Mouse (Mus musculus): ENCODE measurements at regions not wholly inside any gene's neighbourhood (a gene's known extent, or its start where the extent isn't known, plus 50 kb on each side); places are given as distances from the start of the nearest gene placed in this dataset.

DNA sequence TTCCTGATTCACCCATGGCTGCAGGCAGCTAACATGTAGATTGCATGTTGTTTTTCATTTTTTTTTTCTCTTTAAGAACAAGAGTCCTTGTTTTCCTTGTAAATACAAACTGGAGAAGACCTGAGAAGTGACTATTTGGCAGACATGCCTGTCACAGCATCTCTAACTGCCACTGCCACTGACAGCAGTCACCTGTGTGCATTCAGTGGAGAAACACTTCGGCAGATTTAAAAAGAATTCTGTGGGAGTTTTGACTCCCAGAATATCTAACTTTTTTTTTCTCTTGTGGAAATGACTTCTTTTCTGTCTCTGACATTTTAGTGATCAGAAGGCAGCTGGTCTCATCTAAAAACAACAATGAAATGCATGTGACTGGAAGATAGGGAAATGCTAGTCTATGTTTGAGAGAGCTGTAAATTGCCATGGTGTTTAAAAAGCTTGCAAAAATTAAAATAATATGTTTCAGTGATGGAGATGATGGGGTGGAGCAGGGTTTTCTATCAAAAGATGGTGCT, 526.0 kb upstream of the Agtr1b start:
- DNase-seq, result no peak

DNA sequence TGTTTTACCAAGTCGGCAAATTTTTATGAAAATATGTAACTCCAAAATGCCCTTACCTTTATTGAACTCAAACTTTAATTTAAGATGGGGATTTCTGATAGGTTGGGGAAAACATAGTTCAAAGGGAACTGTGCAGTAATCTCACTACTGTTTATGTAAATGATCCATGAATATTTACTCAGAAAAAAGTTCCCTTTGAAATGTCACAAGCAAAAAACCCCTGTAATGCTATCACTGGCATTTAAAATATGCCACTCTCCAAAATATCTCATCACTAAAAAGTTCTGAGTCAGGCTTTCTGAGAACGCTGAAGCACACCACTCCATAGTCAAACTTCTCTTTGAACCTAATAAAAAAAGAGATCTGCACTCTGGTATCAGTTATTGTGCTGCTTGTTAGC, 497.3 kb upstream of the Agtr1b start:
- no peak for DNase-seq

DNA sequence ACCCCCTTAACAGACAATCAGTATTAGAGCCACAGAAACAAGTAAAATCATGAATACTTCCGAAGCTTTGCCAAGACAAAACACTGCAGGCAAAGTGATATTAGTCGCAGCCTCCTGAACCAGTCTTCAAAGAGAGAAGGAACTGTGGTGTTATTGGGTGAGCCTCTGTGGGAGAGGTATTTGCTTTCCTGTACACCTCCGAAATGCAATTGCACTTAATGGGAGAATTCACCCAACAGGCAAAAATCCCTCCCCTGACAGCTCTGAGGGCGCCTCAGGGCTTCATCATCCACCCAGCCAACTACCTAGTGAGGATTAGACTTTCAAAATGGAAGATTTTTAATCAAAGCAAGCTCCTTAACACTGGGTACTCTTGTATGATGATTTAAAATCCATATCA, 464.1 kb upstream of the Agtr1b start:
- no peak for DNase-seq

DNA sequence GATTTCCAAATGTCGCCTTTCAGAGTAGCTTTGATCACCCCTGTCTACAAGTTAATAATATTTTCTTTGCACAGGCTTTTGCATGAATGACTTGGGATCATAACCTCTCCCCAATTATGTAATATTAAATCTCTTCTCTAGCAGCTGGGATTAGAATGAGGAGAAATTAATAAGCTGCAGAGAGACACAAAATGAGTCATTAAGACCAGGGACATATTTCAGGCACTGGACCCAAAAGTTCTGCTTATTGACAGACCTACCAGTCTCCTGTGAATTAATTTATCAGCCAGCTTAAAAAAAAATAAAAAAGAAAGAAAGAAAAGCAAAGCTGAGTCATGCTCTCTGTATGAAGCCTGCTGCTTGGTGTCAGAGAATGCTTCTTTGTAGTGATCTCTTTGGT, 462.4 kb upstream of the Agtr1b start:
- DNase-seq, result no peak

DNA sequence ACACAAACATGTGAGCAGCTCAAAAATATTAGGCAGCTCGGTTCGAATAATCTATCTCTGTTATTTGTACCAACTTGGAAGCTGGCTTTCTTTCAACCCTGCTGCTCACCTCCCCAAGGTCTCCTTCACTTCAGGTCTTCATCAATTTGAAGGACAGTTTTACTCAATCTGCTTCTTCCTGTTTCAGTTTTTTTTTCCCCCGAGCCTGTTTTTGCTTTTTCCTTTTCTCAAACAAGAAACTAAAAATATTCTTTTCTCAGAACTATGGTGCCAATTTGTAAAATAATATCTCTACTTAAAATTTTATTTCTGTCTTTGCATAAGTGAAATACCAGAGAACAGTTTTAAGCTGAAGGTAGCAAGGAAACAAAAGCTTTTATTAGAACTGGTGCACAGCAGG, 461.8 kb upstream of the Agtr1b start:
- no peak for DNase-seq

DNA sequence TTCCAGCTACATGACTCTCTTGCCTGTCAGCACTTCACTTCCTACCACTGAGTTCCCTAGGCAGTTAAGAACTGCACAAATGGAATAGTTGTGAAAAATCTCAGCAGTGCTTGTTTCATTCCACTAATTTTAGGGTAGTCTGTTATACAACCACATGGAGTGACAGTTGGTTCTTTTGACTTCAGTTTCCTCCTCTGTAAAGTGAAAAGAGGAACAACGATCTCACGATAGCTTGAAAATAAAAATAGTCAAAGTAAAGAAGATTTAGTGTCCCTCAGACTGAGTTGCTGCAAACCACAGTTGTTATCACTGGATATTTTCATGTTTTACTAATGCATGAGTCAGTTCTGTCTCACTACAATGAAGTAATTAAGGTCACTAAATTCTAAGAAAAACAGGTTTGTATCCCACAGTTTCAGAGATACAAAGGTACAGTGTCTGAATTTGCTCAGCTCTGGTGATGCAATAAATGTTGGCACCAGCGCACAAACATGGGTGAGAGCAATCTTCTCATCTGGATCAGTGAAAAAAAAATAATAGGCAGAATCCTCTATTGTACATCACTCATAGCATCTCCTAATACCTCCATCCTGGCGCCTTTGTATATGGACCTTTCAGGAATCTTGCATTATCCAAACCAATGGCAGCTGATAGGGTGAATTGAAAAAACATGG, 458.8 kb upstream of the Agtr1b start:
- no peak for DNase-seq

DNA sequence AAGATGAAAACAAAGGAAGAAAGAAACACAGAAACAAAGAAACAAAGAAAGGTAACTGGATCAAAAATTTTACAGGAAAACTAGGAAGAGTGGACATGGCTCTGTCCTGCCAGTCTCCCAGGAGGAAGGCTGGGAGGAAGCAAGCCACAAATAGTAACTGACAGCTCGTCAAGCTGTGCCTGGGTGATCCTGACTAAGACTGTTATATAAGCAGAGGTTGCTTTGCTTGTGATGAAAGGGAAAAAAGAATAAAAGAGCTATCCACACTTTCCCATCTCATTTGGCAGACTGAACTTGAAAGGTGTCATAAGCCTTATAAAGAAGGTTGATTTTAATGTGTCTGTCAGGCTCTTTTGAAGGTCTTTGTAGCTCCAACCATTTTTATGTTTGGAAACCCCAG, 455.2 kb upstream of the Agtr1b start:
- peak; percentile 49 to 77 for DNase-seq

DNA sequence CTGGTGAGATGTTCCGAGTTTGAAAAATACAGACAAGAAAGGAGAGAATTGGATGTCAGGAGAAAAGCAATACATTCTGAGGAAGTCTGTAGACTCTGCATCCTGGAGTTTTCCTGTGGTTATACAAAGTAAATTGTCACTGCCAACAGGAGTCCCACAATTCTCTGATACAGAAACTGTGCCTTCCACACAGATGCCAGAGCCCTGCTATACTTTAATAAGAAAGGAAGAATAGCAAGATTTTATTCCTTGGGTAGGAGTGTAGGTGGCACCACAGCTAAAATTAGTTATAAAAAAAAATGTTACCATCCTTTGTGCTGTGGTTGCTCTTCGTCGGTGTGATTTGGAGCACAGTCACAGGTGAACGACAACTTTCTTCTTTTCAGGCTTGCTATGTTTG, 454.7 kb upstream of the Agtr1b start:
- DNase-seq, result no peak

DNA sequence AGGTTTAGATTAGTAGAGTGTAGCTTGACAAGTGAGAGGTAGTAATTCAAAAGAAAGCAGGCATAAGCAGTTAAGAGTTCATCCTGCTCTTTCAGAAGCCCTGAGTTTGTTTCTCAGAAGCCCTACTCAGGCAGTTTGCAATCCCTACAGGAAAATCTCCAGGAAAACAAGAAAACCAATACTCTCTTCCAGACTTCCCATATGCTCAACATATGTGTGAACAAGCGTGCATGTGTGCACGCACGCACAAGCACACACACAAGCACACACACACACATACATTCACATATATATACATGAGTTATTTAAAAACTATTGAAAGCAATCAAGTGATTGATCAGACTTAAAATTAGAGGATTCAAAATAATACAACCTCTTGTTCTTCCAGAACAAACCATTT, 453.1 kb upstream of the Agtr1b start:
- DNase-seq, result no peak

DNA sequence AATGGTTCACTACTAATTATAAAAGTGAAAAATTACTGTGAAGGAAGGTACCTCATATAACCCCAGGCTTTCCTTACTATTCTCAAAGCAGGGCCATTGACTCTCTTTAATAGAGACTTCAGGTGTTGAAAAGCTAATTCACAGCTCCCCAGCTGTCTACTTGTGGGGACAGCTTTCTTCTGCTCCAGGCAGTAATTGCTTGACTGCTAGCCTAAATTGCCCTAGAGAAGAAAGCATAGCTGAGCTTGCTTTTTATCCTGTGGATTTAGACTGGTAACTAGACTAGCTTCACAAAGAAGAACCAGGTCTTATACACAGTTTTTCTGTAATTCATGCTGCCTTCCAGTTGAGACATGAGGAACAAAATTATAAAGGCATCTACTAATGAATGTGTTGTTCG, 452.6 kb upstream of the Agtr1b start:
- no peak for DNase-seq

DNA sequence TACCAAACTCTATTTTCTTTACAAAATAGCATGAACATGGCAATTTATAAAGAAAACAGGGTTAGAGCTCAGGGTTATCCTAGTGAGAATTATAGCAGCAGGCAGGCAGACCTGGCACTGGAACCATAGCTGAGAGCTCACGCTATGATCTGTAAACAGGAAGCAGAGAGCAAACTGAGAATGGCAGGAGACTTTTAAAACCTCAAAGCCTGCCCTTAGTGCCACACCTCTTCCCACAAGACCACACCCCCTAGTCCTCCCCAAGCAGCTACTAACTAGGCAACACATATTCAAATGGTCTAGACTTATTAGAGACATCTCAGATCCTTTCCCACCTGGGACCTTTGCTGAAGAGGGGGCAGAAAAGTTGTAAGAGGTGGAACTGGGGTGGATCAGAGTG, 449.6 kb upstream of the Agtr1b start:
- no peak for DNase-seq

DNA sequence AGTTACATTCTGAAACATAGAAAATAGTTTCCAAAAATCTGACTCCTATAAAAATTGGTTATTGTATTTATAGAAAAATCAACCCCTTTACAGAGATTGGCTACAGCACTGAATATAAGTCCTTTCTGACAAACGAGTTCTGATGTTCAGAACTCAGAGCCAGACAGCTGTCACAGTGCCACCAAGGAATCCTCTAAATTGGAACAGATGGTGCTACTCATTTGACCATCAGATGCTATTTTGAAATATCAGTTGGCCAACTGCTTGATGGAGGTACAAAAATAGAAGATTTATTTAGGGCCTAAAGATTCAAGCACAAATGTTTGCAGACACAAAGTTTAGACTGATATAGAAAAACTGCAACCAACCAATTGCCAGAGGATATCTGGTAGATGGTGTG, 427.3 kb upstream of the Agtr1b start:
- peak; percentile 60 to 71 for DNase-seq

DNA sequence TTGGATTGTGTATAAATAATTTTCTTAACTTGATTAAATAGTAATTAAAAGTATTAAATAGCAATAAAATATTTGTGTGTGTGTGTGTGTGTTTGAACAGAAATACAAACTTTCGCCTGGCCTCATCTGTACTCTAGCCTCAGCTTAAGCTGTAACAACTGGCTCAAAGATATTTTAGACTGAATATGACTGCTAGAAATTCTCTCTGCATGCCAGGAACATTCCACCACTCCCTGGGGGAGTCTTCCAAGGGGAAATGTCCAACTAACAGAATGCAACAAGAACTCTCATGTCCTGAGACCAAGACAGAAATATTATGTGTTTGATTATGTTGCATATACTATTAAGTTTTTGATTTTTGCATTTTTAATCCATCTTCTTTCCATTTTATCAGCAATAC, 425.5 kb upstream of the Agtr1b start:
- no peak for DNase-seq

DNA sequence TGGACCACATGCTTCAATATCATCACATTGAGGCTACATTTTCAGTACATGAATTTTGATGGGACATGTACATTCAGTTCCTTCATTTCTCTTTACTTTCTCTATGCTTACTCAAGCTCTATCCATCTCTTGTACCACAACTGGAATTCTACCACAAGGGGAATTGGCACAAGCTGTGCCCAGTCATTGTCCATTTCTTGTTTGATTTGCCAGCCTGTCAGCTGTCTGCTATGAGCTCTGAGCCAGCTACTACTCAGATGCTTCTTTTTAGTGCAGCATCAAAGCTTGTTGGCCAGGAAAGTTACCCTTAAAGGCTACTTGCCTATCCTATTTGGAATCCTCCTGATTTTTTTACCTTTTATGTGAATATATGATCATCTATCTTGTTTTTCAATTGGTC, 410.9 kb upstream of the Agtr1b start:
- no peak for DNase-seq

DNA sequence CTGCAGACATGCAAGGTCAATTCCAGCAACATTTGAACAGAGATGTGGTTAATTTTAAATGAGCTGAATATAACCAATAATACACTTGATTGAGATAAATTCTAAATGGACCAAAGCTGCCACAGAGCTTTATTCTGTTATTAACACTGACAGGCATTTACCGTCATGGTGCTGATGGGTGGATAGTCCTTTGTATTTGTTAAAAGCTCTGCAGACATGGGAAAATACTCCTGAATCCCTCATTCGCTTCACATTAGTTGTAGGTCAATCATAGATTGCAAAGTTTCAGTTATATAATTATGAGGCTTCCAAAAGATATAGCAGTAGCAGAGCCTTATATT, 410.0 kb upstream of the Agtr1b start:
- DNase-seq, result no peak

DNA sequence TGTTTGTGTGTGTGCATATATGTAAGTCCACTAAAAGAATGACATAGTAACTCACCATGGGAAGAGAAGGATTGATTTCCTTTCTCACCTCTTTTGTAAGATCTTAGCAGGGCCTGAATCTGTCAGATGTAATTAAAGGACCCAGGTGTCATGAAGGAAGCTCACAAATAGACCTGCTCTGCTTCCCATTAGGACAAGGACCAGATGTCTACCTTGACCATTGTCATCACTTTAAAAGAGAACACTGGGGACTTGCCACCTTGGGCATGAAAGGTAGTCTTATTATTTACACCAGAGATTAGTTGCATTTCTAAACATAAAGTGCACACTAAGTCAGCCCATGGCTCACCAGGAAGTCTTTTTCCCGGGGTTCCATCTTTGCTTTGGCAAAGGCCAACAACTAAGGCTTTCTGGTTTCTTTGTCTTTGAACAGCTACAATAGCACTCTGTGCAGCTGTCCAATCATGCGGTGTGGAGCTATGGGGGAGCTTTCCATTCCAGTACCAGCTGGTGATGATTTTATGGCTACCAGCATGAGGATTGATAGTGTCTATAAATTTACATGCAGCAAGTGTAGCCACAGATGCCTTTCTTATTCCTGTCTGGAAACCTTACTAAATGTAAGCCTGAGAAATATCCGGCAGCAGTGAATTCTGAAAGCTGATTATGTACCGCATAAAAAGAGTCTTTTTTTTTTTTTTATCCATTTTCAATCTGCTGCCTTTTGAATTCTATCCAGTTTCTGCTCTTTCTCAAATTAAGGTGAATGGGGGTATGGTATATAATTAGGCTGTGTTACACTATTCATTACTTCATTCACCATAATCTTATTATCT, 409.4 kb upstream of the Agtr1b start:
- no peak for DNase-seq

DNA sequence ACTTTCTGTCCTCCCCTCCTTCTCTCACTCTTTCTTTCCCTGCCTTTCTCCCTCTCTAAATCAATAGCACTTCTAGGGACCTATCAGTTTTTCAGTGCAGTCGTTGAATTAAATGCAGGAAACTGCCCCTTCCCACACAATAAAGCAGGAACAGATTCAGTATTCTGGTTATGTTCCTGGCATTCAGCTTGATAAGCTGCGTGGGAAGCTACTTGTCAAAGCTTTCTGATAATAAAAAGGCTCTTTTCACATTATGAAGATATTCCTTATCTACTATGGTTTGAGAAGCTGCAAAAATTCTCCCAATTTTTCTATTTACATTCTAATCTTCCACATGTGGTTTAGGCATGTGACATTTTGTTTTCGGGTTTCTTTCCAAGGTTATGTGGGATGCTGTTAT, 367.3 kb upstream of the Agtr1b start:
- DNase-seq, result no peak

DNA sequence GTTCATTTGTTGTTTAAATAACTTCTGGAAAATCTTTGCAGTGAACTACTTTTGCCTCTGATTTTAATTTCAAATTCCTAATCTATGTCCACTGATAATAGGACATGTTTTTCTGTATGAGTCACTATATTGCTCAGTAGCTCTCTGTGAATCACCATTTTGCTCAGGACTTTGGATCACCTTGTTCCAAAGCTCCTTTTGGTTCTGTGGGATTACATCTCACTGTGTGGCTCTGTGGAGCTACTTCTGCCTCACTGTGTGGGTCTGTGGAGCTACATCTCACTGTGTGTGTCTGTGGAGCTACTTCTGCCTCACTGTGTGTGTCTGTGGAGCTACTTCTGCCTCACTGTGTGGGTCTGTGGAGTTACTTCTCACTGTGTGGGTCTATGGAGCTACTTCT, 365.0 kb upstream of the Agtr1b start:
- DNase-seq, result no peak

DNA sequence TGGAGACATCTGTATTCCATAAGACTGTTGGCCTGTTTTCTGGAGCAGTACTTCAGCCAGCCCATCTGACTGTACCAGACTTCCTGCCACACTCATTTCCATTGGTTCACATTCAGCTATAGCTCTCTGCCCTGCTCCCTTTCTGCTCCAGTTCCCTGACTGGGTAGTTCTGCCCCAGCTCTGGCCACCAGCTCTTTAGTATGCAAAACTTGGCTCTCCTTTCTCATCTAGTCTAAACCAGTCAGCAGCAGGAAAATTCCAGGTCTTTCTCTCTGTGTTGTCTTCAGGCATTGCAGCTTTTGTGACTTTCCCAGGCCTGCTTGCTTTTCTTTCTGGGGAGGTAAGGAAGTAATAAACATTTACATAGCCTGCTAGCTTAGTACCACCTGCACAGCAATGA, 363.5 kb upstream of the Agtr1b start:
- no peak for DNase-seq

DNA sequence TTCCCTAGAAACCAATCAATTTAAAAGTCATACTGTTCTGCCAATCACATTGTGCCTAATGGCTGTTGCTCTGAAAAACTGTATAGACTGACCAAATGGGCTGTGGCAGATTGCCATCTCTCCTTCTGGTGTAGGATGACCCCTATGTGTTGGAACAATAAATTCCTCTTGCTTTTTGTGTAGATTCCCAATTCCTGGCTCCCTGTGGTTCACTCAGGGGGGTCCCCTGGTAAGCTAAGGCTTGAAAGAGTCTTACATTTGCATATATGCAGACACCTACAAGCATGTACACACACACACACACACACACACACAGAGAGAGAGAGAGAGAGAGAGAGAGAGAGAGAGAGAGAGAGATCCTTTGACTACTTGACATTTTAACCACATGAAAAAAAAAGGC, 362.8 kb upstream of the Agtr1b start:
- peak in 1 of 2 experiments; percentile 2 for DNase-seq

DNA sequence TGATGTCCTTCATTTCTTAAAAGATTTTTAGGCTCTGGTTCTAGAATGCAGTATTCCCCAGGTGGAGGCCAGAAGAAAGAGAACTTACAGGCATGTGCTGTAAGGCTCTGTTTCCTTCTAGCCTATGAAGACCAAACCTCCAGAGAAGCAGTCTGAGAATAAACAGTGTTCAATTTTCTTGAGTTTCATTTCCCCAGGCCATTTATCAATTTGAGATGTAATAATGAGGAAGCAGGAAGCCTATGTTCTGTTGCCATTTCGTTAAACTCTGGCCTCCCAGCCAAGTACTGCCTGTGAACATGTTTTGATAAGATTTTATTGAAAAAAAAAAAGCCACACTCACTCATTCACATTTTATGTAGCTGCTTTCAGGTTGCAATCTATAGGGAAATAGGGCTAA, 347.7 kb upstream of the Agtr1b start:
- DNase-seq, result no peak

DNA sequence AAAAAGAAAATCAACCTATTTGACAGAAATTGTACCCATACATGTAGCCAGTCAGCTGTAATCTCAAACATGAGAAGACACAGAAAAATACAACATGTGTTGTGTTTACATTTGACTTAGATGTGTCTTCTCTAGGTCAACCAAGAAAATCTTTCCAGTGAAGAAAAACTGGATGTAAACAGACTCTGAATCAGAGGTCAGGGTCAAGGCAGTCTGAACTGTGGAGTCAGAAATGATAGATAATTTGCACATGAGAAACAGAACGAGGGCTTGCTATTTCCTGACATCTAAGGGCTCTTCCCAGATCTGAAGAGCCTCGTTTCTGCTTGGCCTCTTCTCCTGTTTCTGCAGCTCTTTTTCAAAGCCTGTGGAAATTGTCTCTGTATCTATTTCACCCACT, 342.7 kb upstream of the Agtr1b start:
- DNase-seq, result no peak

DNA sequence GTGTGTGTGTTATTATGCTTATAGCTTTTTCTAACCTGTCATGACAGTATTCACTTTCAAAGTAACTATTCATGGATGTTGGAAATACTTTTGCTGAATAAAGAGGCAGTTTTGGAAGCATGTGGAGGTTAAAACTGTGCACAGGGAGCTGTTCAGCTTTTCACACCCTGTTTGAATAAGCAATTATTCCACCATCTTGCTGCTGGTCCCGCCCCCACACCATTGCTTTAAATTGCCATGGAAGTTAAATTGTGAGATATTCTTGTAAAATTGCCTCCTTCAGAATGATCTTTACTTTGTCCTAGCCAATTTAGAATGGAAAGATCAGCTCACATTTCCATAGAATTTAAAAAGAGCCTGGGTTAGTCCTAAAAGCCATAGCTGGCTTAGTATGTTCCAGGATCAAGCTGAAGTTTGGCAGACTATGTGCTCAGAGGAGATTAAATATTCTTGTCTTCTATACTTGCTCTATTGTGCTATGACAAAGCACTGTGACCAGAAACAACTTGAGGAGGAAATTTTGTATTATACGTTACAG, 328.4 kb upstream of the Agtr1b start:
- DNase-seq, result no peak

DNA sequence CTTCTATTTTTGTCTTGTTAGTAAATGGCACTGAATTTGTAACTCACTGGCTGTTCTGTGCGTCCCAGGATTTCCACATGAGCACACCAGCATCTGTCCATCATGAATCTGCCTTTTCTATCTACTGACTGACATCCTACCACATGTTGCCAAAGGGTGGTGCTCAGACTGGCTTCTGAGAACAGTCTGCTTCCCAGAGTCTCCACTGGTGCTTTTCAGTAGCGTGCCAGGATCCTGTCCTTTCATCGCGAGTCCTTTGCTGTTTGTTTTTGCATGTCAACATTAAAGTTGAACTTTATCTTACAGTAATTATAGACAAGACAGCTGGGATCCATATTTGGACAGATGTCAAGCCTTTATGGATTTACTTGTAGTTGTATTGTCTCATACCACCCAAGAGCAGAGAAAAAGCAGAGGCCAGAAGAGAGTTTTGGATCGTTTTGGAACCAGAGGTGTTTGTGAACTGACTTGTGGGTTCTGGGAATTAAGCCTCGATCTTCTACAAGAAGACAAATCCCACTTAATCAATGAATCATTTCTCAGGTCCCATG, 314.0 kb upstream of the Agtr1b start:
- DNase-seq, result no peak
